Mouse (Mus musculus) regulatory T cell (primary cell): ENCODE results near the gene Serpinb5.
"Not testable (repeated sequence)": the region's sequence is repeated elsewhere in the genome, so short reads cannot be mapped to it uniquely, and the experiment has no call there.

Experiments used
- in situ Hi-C: fragments of 300-600 bp; cut with MboI, MseI; formaldehyde crosslinking; loops from one replicate; pipeline ENCODE4 v1.15.1; 2025; ENCODE audit warnings: high pct_unique_total_duplicates

The Serpinb5 gene

DNA sequence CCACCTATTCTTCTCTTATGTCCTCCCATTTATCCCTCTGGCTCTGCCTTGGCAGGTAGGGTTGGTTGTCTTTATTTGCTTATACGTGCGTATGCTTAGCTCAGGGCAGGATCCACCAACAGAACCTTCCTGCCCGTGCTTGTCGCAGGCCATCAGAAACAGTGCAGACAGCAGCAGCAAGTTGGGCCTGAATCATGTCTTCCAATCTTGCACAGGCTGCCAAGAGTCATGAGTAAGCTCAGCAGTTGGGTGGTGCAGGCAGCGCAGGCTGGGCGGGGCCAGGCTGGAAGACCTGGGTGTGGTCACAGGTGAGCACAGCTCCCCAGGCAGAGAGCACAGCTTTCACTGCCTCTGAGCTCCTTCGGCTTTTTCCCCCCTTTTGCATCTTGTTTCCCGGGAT is at the start of gene Serpinb5:
Serpinb5 (plus strand) TSS at position 327 of the 400 bp plus-strand sequence.
- in situ Hi-C loops = loop anchor here (10.0 kb wide), 1 partner anchor 1616 kb away; no protein-coding TSS in a partner anchor

DNA sequence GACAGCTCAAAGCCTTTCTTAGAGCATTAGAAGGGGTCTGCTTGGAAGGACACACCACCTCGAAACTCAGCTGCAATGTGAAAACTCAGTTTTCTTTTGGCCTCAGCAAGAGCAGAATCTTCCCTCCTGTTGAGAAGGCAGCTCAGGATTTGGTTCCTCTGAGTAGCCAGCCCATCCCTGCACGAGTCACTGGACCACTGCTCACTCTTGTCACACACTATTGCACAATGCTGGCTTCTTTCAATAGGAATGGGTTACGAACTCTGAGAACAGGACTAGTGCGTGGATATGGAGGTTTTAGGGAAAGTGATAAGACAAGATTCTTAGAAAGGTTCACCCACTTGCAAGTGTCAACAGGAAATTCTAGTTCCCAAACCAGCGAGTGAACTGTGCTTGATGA is 46.1 kb upstream of the Serpinb5 start:
- in situ Hi-C loops = loop anchor here (5.0 kb wide), 1 partner anchor 388 kb away; no protein-coding TSS in a partner anchor

DNA sequence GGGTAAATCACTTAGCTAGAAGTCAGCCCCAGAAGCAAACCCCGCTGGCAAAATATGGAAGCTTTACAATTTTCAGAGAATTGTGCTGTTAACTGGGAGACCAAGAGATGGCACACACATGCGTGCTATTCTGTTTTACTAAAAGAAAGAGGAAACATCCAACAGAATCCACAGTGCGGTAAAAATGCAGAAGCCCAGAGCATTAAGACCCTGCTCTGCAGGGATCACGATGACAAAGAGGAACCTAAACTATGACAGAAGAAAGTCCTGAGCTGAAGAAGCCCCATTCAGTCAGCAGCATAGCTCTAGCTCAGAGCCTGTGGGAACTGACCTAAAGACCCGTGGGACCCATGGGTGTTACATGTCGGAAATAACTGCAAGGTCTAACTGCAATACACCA is 45.7 kb upstream of the Serpinb5 start:
- in situ Hi-C loops = loop anchor here (5.0 kb wide), 1 partner anchor 388 kb away; no protein-coding TSS in a partner anchor

DNA sequence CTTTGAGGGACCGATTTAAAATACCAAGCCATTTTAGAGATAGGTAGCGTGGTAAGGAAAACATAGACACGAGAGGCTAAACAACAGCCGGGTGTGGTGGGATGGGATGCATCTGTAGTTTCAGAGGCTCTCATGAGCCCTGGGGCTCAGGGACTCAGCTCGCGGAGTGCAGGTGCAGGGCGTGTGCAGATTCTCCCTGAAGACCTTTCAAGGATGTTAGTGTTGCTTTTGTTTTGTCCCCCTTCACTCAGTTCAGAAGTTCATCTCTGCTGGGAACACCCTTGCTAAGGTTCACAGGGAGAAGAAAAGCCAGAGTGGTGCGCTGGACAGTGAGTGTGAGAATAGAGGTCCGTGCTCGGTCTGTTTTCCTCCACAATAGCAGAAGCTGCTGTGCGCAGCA is 44.2 kb upstream of the Serpinb5 start:
- in situ Hi-C loops = loop anchor here (5.0 kb wide), 1 partner anchor 389 kb away; no protein-coding TSS in a partner anchor

DNA sequence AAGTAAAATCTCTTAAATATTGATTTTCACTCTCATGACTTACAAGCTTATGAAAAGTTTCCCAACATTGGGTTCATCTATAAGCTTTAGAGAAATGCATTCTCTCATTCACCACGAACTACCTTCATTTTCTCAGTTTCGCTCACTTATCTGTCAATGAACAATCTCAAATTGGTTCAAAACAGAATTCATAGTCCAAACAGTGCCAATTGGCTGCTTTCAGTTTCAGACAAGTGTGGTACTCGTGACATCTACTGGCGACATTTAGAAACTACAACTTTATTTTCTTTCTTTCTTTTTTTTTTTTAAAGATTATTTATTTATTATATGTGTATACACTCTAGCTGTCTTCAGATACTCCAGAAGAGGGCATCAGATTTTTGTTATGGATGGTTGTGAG is 42.6 kb upstream of the Serpinb5 start:
- in situ Hi-C loops = loop anchor here (5.0 kb wide), 1 partner anchor 391 kb away; no protein-coding TSS in a partner anchor

DNA sequence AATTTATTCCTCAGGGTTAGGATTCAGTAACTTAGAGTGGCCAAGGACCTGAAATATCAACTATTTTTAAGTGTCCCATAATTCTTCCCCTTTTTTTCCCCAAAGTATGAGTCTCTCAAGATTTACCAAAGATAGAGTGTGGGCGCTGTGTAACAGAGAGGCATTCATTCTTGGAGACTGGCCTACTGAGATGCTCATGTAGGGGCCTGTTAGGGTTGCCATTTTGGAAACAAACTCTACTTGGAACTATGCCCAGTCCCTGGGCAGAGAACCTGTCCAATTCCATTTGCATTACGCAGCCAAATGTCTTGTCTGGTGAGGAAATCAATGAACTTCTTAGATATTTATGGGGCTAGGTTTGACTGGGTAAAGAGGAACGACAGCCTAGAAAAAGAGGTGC is 38.7 kb upstream of the Serpinb5 start:
- in situ Hi-C loops = no loop called here

DNA sequence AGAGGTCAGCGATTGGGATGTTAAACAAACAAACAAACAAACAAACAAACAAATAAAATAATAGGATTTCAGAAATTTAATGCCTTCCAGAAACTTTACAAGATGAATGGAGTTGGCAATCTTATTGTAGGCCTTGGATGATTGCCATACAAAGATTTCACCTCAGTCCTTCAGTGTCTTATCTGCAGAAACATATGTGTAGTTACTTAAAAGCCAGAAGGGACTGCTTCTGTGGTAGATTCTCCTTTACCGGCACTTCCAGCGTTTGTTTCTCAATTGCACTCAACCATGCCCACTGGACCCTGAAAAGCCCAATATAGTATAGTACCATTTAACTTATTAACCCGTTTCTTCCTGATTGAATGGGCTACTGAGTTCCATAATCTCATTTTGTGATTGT is 32.2 kb upstream of the Serpinb5 start:
- in situ Hi-C loops = no loop called here

DNA sequence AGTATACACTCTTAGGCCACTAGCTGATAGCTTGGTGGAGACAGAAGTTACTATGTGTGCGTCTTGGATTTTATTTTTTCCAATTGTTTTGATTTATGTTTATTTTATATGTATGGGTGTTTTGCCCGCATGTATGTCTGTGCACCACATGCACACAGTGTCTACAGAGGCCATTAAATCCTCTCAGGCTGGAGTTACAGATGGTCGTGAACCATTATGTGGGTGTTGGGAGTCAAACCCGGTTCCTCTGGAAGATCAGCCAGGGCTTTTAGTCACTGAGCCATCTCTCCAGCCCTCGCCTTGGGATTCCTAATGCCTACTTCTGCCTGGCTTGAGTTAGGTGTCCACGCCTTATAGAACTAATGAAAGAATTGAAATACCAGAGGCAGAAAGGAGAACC is 4.6 kb downstream of the Serpinb5 start:
- in situ Hi-C loops = loop anchor here (10.0 kb wide), 1 partner anchor 1621 kb away; no protein-coding TSS in a partner anchor

DNA sequence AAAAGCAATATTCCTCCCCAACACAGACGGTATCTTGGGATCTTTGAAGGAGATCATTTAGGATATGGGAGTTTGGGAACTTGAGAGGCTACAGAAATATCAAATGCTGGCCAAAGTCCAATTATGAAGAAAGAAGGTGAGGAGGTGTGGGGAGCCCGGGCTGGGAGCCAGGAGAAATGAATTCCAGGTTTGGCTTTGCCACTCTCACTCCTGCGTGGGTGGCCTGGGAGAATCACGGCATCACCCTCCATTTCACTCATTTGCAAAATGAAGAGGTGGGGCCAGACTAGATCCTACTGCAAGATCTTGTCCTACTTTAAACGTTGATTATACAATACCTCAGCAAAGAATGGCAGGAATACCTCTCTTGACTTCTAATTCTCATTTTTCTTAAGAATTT is 5.1 kb downstream of the Serpinb5 start:
- in situ Hi-C loops = loop anchor here (10.0 kb wide), 1 partner anchor 1621 kb away; no protein-coding TSS in a partner anchor

DNA sequence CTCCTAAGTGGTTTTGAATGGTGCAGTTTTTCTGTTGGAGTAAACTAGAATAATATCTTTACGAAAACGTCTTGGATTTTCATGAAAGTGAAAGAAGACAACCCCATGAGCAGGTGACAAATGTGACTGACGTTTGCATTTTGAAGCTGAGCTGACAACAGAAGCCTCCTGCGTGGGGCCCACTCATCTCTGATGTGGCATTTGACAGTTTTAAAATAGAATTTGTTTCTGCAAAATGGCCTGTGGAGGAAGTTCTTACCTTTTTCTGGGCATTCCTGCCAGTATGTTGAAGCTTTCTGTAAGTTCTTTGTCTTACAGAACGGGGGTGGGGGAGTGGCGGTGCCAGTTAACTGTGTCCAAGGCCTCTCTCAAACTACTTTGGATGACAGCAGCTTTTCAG is 5.8 kb downstream of the Serpinb5 start:
- in situ Hi-C loops = loop anchor here (10.0 kb wide), 1 partner anchor 1622 kb away; no protein-coding TSS in a partner anchor

DNA sequence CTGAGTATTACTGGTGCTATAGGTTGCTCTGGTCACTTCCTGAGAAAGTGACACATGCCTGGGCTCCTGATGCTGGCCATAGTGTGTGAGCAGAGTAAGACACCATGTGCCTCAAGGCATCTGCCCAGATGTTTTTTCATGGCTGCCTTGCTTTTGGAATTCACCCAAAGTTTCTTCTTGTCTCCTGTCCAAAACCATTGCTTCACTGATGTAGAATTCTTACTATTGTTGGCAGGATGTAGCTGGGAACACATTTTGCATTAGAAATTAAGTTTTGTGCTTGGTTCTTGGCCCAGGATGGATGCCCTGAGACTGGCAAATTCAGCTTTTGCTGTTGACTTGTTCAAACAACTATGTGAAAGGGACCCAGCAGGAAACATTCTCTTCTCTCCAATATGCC is 9.0 kb downstream of the Serpinb5 start:
- in situ Hi-C loops = loop anchor here (10.0 kb wide), 1 partner anchor 1625 kb away; no protein-coding TSS in a partner anchor

DNA sequence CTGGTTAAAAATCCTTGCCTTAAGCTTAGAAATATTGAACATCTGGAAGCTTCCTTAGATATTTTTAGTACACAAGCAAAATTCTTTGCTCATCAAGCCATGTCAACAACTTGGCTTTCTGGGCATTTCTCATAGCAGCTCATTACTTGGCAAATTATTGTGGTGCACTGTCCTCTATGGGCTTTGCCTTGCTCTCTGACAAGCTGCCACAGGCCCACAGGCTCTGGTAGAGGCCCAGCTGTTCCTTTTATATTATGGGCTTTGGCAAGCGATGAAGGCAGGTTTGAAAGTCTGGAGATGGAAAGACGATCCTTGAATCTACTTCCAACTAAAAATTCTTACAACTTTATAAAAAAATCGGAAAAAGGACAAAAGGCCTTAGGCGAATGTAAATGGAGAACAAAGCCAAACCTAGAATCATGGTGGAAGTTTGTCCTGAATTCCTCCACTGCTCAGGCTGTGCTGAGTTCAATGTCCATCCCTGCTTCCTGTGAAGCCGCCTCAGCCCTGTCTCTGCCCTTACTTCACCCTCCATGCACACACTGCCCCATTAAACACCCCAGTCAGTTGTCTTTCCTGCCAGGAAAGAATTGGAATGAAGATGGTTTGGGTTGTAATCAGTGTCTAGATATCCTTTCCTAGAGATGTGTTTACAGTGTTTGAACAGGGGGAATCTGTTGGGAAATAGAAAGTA is 14.4 kb downstream of the Serpinb5 start:
- in situ Hi-C loops = no loop called here

DNA sequence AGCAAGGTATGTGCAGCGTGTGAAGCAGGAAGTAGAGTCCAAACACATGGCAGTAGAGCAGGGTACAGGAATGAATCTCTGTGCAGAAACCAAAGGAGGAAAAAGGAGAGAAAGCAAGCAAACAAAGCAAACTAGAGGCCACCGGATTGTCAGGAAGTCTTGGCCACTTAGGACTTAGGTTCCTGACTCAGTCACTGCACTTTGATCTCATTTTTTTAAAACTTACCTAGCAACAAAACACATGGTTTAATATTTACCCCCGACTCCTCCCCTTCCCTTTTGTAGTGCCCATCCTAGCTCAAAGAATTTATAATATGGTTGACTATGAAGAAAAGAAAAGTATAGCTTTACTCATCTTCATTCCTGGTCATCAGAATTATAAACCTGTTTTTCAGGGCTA is 15.2 kb downstream of the Serpinb5 start:
- in situ Hi-C loops = no loop called here

DNA sequence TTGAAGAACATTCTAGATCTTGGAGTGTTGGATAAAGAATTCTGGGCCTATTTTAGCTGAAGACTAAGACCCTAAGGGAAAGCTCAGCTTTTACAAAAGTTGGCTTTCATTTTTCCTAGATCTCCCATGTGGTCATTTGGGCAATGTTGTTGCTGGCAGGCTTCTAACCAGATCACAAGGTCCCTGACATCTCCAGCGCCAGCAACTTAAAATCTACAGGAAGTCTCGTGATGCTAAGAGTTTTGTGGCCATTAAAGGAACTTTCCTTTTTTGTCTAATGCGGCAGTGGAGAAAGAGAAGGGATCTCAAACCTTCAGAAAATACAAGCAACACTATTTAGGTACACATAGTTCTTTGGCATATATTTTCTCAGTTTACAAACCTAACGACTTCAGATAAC is 21.8 kb downstream of the Serpinb5 start:
- in situ Hi-C loops = loop anchor here (5.0 kb wide), 1 partner anchor 135 kb away; no protein-coding TSS in a partner anchor

DNA sequence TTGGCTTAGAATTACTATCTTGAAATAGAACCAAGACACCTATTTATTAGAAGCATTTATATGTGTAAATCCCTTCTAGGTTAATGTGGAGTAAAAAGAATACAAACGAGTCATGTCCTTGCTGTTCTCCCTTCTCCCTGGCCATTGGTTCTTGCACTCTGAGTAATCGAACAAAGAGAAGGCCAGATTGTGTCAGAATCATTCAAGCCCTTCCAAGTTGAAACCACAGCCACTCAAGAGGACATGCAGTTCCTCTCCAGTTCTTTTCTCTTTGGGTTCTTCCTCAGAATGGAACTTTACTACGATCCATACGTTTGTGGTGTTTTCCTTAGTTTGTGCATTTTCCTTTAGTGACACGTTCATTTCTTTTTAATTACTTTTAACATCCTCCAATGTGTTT is 22.4 kb downstream of the Serpinb5 start:
- in situ Hi-C loops = loop anchor here (5.0 kb wide), 1 partner anchor 136 kb away; no protein-coding TSS in a partner anchor

DNA sequence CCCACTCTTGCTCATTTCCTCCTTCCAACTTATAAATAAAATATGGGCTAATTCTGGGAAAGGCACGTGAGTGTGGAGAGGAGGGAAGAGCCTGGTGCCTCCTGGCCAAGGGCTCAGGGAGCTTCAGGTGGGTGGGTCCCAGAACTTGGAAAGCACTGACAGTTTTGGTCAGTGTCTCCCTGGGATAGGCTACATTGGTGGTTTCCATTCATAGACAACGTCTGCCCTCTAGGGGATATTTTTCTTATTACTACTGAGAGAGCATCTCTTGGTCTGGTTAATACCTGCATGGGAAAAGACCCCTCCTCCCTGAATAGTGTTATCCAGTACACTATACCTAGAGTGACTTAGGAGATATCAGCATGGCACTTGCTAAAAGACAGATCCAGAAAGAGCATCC is 22.8 kb downstream of the Serpinb5 start:
- in situ Hi-C loops = loop anchor here (5.0 kb wide), 1 partner anchor 137 kb away; no protein-coding TSS in a partner anchor

DNA sequence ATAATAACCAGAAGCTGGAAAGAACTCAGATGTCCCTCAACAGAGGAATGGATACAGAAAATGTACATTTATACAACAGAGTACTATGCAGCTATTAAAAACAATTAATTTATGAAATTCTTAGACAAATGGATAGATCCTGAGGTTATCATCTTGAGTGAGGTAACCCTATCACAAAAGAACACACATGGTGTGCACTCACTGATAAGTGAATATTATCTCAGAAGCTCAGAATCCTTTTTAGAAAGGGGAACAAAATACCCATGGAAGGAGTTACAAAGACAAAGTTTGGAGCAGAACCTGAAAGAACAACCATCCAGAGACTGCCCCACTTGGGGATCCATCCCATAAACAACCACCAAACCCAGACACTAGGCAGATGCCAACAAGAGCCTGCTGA is 34.2 kb downstream of the Serpinb5 start:
- in situ Hi-C loops = not testable (repeated sequence)

DNA sequence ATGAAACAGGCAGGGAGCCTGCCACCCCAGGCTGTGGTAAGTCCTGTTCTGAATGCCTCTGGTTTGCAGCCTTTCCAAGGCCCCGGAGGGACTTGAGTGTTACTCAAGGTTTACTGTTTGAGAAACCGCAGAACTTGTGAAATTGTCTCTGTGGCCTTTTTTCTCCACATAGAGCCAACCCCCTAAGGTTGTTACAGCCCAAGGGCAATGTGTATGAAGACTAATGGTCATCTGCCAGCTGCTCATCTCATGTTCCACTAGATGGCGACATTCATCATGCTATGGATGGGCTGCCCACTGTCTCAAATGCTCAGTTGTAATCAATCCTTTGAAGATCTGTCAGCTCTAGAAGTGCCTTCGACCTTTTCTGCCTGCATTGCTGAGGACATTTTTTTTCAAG is 40.4 kb downstream of the Serpinb5 start:
- in situ Hi-C loops = loop anchor here (5.0 to 25.0 kb wide), 2 partner anchors 69 to 586 kb away; no protein-coding TSS in a partner anchor

DNA sequence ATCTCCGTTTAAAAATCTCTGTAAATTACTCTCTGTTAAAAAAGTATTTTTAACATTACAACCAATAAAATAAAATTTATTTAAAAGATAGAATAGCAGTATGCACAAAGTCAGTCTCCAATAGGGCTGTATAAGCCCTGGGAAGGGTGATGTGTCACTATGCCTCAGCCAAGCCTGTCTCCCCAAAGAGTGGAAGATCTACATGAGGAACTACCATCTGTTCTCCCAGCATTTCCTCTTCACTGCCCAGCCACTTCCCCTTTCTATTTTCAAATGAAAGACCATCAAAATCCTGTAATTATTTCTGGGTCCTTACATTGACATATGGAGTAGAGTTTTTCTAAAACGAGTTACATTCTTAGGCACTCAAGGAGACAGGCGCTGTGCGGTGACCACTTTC is 71.0 kb downstream of the Serpinb5 start:
- in situ Hi-C loops = no loop called here
